Mouse (Mus musculus) thymus, adult 18-20 months (tissue): Measurements from ENCODE around the gene Wwox.

Experiments
- DNase-seq, 2 experiments: peaks; one replicate each; pipeline ENCODE4 v3.0.0; 2022; ENCODE audit warnings: mixed read lengths in 2 of 2

Gene Wwox

DNA sequence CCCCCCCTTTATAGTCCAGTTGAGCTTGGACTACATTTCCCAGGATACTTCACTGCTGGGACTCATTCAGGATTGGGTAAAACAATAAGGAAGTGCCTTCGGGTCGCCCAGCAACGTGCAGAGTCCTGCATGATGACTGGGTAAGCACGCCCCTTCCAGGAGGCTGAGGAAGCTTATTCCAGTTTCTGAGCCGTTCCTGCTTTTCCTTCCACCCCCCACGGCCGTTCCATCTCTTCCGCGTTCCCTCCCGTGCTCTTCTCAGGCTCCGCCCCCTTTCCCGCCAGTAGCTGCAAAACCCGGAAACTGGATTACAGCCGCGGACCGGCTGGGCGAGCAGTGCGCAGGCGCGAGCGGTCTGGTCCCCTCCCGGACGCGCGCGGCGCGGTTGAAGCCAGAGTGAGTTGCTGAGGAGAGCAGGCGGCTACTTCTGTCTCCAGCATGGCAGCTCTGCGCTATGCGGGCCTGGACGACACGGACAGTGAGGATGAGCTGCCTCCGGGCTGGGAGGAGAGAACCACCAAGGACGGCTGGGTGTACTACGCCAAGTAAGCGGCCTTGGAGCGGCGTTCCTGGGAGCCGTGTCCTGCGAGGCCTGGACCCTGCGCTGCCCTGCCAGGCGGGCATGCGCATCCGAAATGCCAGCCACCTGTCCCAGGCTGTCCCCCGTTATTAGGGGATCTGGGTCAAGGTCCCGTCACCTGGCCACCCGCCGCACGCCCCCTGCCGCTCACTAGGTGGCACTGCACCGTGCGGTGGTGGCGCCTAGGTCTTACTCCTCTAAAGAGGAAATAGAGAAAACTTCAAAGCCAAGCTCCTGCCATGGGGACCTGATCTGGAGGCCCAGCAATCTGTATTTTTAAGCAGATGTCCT, at the start of gene Wwox:
Gene Wwox (plus strand): TSS at position 322 of the 871 bp plus-strand sequence.
- DNase-seq: peak; percentile 97 to 98

GRCm38 (mm10) chr8:114390465-114391254, 48.8 kb upstream of the Wwox start:
- DNase-seq: no peak

DNA sequence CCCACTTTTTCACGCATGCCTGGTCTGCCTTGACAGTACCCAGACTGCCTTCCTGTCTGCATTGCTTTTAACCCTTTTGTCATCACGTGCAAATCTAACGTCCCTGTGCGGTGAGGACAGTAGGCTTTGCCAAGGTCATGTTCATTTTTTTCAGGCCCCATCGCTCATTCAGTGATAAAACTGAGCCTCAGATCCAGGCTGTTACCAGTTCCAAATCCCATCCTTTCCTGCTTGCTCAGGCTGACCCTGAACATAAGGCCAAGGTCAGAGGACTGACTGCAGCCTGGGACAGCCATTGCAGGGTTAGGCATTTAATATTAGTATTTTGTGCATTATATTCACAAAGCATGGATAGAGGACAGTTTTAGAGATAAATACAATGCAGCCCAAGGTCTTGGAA, 41.1 kb upstream of the Wwox start:
- DNase-seq: no peak

DNA sequence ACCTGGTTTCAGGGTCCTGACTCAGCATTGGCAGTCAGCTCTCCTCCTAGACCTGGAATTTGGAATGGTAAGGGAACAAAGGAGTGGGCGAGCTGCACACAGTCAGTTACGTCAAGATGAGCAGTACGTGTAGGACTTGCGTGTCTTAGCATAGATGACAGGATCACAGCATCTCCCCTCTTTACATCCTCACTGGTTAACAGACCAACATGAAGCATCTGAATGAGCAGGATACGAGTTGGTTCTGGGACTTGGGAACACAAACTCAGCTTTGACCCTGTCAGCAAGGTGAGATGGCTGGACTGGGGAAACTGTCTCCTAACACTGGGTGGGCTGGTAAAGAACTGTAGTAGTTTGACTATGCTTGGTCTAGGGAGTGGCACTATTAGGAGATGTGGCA, 40.2 kb upstream of the Wwox start:
- DNase-seq: no peak

DNA sequence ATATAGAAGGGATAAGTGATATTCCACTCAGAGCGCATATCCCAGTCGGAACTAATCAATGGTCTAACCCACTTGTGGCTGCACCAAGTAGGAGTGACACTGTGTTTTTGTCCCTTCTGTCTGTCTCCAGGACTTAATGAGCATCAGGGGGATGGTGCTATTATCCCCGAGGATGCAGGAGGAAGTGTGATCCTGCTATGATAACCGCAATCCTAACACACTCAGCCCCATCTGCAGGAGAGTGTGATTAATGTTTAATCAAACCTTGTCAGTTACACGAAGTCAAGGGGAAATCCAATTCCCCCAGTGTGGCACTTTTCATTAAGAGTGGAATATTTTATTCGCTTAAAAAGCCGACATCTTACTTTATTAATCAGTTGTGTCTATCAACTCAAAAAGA, 37.8 kb upstream of the Wwox start:
- DNase-seq: no peak

DNA sequence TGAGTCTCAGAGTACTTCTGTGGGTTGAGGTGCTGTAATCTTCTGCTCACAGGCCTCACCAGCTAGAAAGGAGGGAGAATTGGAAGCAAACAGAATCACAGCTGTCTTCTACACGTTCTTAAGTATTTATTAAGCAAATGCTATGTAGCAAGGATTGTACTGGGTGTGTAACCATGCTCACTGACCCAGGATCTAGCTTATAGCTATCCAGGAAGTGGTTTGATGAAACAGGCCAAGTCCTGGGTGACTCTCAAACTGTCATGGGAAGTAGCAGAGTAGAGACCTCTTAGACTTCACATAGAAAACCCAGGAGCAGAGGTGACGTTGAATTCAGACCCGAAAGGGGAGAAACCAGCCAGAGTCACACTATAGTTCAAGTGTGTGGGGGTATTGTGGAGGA, 28.0 kb upstream of the Wwox start:
- DNase-seq: no peak

DNA sequence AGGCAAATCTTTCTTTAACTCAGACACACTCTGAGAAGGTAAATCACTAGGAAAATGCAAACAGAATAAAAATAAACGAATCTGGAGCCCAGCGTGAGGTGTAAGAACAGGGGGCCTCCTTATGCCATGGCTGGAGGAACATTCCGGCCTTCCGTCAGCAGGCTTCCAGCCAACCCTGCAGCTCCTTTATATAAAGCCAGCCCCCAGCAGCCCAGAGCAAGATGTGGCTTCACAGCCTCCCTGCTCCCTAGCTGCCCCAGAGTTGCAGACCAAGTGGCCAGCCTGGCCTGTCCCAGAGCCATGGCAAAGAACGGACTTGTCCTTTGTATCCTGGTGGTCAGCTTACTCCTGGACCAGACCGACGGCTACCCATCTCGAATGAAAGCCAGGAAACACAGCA, 21.7 kb upstream of the Wwox start, which contains the start of gene Clec3a:
Gene Clec3a (plus strand): TSS at position 301 of the 400 bp plus-strand sequence.
- DNase-seq: no peak

DNA sequence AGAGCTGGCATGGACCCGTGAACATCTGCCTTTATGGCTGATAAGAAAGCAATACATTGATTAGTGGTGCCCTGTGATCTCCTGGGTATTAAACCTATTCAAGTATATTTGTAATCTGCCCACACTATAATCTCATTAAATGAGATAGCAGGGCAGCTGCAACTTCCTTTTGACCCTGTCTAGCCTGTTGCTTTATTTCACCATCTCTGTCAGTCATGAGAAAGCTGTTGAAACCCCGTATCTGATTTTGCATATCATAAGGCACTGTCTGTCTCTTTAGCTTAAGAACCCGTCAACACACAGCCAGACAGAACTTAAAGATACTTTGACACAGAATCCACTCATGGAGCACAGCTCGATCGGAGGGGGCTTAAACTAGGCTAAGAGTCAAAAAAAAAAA, 21.0 kb upstream of the Wwox start:
- DNase-seq: no peak

- no peak for DNase-seq
Measured at GRCm38 (mm10) chr8:114418904-114419303, 20.6 kb upstream of the Wwox start.

- DNase-seq: no peak
Measured at GRCm38 (mm10) chr8:114421544-114421943, 17.9 kb upstream of the Wwox start.

DNA sequence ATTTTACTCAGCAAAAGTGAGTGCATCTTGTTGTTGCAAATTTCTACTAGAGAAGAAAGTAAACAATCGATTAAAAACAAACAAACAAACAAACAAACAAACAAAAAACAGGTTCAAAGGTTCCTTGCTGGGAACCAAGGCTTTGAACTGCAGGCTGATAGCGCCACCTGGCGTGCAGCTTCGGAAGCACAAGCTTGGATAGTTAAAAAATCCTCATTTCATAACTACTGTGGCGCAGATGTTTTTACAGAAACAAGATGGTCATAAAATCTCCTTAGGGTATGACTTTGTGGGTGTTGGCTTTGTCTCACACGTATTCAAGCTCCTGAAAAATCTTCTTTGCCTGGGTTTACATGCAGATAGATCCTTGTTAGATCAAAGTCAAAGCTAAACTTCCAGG, 1.2 kb upstream of the Wwox start:
- no peak for DNase-seq

DNA sequence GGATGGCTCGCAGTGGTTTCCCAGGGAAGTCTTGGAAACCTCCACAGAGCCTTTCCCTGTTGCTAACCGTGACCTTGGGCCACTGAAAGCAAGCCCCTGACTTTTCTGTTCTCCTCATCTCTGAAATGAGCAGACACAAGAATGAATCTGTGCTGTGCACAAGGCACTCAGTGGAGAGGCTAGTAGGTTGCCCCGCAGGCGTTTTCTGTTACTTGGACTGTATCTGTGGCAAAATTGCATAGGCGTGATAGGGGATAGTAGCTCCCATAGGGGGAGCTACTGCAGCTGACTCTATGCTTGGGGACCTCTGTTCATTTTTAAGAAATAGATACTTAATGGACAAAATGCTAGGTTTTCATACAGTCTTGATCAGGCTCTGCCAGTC, 742 bp downstream of the Wwox start:
- no peak for DNase-seq

GRCm38 (mm10) chr8:114441616-114442015, 2.2 kb downstream of the Wwox start:
- DNase-seq: peak in 1 of 2 experiments; percentile 18

DNA sequence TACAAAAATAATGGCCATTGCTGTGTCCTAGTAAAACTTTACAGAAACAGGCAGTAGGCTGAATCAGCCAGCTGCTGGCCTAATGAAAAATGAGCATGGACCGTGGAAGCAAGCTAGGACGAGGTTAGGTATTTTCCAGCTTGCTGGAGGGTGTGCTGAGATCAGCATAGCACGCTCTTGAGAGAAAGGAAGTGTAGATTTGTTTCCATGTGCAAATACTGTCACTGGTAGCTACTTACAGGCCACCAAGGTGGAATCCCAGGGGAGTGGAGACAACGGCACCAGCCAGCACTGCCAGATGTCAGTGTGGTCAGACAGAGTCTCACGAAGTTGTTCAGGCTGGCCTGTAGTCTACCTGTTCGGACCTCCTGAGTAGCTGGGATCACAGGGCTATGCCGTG, 7.4 kb downstream of the Wwox start:
- no peak for DNase-seq

- no peak for DNase-seq
Measured at GRCm38 (mm10) chr8:114452278-114452677, 12.8 kb downstream of the Wwox start.

- DNase-seq: no peak
Measured at GRCm38 (mm10) chr8:114452781-114453221, 13.3 kb downstream of the Wwox start.

DNA sequence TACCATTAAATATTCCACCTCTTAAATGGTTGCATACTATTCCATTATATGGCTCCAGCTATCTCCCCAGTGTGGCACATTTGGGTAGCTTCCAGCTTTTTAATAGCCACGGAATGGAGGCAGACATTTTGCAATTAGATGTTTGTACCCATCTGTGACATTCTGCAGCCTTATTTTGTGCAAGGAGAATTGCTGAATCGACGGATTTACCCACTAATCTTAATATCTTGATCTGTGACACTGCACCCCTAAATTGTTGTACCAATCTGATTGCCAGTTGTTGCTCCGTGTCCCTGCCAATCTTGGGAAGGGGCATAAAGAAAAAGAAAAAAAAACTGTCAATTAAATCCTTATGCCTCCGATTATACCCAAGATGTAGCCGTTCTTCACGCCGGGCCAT, 15.8 kb downstream of the Wwox start:
- no peak for DNase-seq

GRCm38 (mm10) chr8:114455953-114456352, 16.5 kb downstream of the Wwox start:
- no peak for DNase-seq

GRCm38 (mm10) chr8:114458113-114458784, 18.8 kb downstream of the Wwox start:
- no peak for DNase-seq

DNA sequence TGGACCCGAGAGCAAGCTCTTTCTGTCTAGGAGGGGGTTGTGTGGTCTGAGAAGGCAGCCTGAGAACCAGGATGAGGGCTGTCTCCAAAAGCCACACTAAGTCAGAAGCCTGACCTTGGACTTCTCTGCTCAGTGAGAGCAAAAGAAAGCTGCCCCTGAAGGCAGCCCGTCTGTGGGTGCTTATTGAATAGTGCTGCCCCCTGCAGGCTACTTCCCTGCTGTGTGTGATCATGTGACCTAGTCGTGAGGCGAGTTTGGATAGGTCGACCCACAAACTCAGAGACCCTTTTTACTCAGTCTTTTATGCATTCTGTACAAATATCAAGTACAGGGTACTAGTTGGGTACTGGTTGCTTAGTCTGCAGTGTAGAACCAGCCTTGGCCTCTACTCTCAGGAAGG, 21.1 kb downstream of the Wwox start:
- DNase-seq: no peak

GRCm38 (mm10) chr8:114462591-114462990, 23.1 kb downstream of the Wwox start:
- no peak for DNase-seq

GRCm38 (mm10) chr8:114463305-114463704, 23.9 kb downstream of the Wwox start:
- DNase-seq: no peak

GRCm38 (mm10) chr8:114468526-114469207, 29.2 kb downstream of the Wwox start:
- DNase-seq: no peak
